Mouse (Mus musculus) embryo, embryonic 10 days (tissue): ENCODE measurements around the gene Twsg1.

ENCODE experiments used
- DNase-seq: peaks from one replicate; pipeline ENCODE4 v3.0.0-alpha.2; 2015; ENCODE audit warnings: low spot score

Gene Twsg1

DNA sequence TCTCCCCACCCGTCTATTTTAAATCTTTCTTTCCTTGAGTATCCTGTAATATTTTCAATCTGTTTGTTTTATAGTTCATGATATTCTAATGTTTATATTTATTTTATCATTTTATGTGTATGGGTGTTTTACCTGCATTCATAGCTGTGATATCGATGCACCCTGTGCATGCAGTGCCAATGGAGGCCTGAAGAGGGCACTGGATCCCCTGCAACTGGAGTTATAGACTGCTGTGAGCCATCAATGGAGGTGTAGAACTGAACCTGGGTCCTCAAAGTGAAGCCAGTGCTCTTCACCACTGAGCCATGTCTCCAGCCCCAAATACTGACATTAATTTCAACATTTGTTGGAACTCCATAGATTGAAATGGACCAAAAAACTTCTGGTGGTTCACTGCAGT, 17.3 kb downstream of the Twsg1 start:
- DNase-seq, result no peak

DNA sequence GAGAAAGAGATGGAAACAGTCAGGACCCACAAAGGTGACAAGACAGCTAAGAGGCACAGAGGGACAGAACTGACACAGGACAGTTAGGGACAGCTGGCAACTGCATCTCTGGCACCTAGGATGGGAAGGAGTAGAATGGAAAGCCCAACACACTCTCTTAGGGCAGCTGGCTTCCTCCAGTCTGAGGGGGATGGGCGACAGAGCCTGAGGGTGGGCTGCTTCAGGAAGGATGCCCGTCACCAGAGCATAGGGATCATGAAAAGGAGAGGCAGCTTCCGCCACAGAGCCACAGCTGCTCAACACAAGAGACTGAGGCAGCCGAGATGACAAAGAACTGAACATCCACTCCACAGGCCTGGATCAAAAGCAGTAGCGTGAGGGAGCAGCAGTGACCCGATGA, 19.5 kb downstream of the Twsg1 start:
- peak; percentile 48 for DNase-seq

DNA sequence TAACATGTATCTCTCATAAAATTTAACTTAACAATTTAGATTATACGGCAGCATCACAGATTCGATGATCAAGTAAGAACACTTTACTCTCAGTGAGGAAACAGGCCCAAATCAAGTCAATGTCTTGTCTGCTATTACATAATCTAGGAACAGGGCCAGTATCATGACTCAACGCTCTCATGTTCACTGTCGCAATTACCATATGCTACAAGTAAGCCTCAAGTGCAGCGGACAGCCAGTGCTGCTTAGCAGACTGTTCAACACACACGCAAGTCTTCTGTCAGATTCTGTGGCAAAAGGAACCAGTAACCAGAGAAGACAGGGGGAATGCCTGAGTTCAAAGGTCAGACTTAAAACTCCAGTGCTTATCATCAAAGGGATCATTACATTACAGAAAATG, 20.1 kb downstream of the Twsg1 start:
- no peak for DNase-seq

DNA sequence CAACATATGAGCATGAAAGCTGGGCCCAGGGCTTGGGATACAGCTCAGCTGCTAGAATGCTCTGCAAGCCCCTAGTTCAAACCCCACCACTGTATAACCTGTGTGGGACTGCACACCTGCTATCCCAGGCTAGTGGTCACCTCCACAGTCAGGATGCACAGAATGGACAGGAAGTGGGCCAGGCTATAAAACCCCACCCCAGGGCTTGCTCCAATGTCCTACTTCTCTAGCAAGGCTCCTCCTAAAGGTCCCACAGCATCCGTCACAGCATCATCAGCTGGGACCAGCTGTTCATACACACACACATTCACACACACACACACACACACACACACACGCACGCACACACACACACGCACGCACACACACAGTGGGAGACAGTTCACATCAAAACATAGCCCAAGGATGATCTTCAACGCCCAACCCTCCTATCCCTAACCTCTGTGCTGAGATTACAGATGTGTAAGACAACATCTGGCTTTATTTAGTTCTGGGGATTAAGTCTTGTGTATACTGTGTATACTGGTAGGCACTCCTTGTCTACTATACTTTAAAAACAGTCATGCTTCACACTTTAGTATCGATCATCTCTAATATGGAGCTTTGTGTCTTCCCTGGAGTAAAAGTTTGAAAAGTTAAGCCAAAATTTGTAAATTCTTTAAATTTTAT, 20.7 kb downstream of the Twsg1 start:
- no peak for DNase-seq

DNA sequence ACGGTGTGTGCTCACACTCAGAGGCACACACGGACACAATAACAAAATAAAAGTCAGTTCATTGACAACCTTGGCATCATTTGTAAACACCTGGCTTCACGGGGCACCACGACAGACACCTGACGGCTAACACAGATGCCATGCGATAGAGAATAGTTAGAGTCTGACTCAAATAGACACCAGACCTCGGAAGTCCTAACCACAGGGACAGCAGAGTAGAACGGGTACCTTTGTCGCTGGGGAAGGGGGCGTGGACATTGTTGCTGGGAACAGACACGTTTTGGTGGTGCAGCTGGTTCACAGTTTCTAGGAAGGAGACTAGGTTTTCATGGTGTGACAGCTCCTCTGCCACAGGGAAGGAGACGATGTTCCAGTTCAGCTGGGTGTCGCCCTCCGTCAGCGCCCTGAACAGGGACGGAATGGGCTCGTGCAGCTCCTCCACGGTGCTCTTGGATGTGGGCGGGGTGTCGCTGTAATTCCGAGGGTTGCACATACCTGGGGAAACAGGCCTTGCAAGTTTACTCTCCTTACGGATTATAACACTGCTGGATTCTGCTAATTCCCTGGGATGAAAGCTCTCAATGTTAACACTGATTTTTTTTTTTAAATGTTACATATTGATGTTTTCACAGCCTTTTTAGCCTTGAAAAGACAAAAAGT, 21.6 kb downstream of the Twsg1 start:
- no peak for DNase-seq

DNA sequence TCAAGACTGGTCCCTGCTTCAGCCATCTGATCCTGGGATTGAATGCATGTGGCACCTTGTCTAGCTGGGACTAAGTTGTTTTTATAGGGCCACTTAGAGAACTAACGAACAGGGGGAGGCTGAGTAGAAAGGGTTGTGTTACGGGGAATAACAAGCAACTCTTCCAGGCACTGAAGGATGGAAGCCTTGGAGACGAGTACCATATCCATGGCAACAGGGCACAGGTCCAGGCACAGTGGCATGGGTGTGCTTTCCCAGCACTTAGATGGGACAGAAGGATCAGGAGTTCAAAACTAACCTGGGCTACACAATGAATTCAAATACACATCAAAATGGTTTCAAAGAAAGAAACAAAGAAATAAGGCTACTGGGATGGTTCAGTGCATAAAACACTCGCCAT, 23.9 kb downstream of the Twsg1 start:
- DNase-seq, result no peak

DNA sequence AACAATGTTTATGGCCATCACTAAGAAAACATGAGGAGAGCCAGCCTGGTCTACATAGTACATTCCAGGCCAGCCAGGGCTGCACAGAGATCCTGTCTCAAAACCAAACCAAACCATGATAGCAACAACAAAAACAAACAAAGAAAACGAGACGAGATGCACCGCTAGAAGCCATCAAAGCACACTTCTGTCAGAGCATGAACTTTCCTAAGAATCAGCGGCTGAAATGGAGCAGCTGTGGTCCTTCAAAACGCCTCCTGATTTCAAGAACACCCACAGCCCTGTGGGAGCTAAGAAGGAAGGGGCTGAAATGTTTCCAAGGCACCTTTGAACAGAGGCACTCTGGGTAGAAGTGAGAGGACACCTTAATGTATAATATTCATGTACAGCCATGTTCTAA, 26.8 kb downstream of the Twsg1 start:
- DNase-seq, result no peak

DNA sequence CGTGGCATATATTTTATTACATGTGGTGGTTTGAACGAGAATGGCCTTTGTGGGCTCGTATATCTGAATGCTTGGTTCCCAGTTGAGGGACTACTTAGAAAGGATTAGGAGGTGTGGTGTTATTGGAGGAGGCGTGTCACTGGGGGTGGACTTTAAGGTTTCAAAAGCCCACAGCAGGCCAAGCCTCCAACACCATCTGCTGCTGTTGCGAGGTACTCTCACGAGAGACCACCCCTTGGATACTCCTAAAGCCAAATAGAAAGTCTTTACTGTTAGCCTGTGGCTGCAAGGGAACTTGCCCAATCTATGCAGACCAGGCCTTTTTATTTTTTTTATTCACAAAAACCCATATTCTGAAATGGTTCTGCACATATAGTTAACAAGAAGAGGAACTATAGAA, 29.1 kb downstream of the Twsg1 start:
- no peak for DNase-seq

DNA sequence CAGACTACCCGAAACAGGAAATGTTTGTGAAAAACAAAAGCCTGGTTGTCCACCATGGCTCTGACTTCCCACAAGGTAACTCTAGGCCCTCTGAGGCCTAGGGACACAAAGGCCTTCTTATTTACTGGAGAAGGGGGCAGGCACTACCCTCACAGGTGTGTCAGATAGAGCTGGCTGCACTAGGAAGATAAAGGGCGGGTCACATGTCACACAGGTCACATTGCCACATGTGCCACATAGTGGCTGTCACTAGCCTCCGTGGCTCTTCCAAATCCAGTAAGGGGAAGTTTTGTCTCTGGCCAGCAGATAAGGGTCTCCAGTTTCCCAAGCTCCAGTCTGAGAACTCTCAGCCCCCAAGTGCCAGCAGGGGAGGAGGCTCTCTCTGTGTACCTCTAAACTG, 31.8 kb downstream of the Twsg1 start:
- DNase-seq, result no peak

DNA sequence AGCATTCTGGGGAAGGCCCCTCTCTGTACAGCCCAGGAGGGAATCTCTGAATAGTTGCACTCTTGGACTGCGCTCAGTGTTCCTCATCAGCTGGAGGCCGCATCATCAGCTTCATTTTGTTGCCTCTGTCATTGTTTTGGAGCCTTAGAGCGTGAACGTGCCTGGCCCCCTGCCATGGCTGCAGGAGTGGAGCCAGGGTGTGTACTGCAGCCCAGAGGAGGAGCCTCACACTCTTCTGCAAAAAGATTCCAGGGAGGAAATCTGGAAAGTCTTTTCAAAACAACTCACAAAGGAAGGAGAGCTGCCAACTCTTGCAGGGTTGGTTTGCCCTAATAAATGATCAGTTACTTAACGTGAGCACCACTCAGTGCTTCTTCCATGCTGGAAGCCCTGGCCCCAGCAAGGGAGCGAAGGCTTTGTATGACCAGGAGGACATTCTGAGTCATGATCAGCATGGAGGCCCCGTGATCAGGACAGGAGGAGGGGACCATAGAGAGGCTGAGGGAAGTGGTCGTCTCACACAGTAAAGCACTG, 34.8 kb downstream of the Twsg1 start:
- DNase-seq, result no peak

DNA sequence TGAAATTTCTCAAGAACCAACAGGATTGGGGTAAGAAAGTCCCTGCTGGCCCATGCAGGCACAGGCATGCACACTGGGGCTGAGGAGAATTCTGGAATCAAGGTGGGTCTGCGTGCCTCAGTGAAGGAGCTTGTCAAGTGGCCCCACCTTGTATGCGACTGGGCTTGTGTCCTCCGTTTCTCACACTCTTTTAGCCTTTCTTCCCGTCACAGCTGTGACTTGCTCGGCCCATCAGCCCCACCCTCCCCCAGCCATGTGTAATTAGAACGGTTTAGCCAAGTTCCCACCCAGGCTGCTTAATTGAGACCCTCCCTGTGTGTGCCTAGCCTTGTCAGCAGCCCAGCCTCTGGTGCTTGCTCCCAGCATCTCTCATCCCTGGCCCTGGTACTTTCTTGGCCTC, 36.9 kb downstream of the Twsg1 start:
- no peak for DNase-seq

DNA sequence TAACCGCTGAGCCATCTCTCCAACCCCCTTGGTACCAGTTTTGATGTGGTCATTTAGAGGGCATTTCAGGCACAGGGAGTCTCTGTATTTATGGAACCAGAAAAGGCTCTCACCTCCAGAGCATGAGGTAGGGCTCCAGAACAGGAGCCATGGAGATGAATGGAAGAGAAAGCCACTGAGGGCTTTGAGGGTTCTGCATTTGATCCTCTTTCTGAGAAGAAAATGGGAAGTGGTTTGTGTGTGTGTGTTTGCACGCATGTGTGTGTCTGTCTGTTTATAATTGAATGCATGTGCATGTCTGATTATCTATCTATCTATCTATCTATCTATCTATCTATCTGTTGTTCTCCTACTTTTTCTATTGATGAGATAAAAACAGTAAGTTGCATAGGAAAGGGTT, 38.8 kb downstream of the Twsg1 start:
- DNase-seq, result no peak

DNA sequence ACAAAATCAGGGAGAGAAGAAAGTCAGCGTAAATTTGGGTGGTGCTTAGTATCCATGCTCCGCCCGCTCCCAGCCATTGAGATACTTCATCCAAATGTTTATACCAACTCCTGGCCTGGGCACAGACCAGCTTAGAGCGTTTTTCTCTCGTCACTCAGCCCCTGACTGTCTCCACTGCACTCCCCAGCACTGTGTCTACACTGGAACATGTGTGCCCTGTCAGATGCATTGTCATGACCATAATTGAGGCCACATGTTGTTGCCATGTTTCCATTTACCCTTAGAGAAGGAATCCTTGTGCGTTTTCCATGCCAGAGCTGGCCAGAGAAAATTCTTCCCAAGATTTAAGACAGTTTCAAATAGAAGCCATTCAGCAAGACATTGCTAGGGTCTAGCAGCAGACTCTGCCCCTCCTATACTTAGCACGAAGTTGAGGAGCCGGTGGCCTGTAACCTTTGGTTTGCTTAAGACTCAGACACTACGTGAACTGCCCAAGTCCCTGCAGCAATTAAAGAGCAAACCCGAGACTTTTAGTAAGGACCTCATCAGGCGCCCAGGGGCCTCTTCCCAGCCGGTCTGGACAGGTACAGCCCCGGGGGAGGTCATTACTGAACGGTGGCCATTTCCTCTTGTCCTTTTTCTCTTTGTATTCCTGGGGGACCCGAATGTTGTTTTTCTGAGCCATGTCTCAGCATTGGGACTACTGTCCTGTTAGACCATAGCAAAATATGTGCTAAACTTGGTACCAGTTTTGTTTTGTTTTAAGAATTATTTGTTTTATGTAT, 39.5 kb downstream of the Twsg1 start:
- no peak for DNase-seq

DNA sequence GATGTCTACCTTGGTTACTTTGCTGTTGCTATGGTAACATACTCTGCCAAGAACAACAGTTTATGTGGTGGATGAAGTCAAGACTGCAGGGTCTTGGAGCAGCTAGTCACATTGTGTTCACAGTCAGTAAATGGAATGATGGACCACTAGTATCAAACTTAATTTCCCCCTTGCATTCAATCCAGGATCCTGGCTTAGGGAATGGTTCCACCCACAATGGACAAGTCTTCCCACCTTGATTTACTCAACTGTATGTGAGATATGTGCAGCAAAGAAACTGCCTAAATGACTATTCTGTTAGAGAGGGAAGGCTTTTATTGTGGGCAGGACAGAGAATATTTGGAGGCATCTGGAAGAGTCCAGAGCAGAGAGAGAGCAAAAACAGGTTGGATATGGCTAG, 42.8 kb downstream of the Twsg1 start:
- no peak for DNase-seq

DNA sequence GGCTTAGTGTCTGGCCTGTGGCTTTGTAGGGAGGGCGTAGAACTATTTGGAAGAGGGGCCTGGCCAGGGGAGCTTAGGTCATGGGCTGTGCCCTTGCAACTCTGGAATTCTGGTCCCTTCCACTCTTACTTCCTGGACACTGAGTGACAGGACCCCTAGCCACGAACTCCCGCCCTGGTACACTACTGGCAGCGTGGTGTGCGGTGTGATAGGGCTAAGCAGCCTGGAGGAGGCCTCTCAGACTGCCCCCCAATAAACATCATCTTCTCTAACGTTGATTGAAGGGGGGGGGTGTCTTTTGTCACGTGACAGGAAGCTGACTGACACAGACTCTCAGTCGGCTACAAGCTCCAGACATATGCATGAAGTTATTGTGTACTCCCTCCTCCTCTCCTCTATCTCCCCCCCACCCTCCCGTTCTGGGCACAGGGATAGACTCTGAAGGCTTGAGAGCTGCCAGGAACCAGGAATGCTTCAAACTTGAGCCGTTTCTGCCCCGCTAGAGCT, 44.1 kb downstream of the Twsg1 start:
- no peak for DNase-seq

DNA sequence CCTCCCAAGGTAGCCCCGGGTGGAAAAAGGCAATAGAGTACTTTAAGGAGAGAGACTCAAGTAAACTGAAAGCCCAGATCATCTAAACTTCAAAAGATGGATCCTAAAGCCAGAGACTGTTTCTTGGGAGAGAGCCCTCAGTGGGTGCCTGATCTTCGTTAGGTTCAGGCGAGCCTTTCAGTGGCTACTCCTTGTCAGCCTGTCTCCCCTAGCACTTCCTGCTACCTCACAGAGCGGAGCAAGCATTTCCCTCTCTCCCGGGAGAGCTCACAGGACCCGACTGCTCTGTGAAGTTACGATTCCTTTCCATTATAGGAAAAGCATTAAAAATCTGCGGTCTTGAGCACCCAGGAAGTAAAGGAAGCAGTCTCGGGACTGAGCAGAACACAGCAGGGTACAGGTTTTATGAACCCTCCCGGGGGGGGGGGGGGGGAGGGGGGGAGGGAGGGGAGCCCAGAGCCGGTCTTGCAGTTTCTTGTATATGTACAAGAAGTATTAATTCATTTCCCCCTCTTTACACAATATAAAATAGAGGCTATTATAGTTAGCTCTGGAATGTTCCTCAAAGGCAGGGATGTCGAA, 44.6 kb downstream of the Twsg1 start:
- no peak for DNase-seq

DNA sequence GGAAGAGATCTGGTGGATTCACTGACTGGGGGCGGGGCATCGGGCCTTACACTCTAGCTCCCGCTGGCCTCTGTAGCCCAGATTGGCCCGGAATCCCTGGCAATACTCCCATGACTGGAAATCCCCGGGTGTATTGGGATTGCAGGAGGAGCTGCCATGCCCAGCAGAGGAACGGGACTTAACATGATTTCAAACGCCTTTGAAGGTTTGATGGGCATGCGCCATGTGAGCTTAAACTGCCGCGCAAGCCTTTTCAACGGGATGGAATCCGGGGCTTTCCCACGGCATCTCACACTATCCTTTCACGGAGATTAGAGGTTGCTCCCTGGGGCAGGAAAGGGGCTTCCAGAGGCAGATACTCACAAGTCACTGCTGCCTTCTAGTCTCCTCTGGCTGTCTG, 45.8 kb downstream of the Twsg1 start:
- no peak for DNase-seq

DNA sequence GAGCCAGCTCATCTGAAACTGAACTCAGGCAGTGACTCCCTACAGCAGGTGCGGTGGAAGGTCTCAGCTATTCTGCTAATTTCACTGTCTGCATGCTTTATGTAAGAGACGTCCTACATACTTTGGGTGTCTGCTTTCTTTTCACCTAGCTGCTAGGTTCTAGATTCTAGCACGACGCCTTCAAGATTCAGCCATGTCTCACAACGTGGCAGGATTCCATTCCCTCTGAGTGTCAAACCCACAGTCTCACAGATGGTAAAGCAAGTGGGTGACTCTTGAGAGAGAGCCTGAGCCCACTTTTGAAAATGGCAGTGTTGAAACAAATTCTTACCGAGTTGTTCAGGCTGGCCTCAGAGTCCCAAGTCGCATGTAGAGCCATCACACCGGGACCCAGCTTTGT, 47.2 kb downstream of the Twsg1 start:
- DNase-seq, result no peak

DNA sequence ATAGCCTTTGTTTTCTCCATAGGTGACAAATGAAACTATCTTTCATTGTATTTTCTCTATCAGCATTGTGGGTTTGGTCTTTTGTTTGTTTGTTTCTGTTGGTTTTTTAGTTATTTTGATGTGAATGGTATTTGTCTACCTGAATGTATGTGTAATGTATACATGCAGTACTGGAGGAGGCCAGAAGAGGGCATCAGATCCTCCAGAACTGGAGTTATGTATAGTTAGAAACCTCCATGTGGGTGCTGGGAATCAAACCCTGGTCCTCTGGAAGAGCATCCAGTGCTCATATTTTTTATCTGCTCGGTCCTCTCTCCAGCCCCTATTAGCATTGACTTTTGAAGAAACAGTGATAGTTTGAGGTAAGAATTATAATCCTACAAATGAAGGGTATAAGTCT, 48.0 kb downstream of the Twsg1 start:
- no peak for DNase-seq

DNA sequence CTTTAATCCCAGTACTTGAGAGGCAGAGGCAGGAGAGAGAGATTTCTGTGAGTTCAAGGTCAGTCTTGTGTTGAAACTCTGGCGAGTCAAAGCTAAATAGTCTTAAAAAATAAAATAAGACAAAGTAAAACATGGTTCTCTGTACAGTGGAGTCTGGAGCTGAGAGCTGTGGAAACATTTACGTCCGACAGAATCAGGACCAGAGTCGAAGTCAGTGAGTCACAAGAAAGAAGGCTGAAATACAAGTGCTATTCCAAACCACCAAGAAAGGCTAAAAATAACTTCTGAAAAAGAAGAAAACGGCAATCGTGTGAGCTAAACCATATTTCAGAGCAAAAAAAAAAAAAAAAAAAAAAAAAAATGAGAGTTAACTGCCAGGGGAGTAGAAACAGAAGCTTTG, 48.7 kb downstream of the Twsg1 start:
- DNase-seq, result no peak

DNA sequence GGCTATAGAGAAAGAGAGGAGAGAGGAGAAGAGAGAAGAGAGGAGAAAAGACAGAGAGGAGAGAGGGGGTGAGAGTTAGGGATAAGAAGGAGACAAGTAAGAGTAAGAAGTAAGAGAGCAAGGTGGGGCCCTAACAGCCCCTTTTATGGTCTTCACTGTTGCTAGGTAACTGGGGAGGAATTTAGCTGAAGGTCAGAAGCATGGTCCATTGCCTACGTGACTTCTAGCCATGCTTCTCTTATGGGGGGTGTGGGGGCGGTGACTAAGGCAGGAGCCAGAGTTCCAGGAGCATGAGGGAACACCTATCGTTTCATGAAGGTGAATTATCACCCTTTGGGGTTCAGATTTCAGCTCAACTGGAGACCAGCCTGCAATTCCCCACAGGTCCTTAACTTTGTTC, 55.0 kb downstream of the Twsg1 start:
- no peak for DNase-seq

DNA sequence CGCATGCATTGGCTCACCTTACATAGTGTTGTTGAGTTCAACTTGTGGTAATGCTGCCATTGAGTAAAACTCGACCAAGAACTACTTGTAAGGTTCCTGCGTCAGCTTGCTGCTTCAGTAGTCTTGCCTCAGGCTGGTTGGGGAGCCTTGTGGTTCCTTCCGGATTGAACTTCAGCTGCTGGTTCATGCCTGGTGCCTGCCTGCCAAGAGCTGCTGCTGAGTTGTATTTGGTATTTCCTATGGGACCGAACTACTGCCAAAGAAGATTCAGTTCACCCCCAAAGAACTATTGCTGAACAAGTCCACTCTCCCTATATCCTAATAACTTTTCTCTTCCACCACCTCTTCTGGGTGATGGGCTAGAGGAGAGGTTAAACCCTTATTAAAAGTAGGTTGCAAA, 61.5 kb downstream of the Twsg1 start:
- DNase-seq, result no peak

DNA sequence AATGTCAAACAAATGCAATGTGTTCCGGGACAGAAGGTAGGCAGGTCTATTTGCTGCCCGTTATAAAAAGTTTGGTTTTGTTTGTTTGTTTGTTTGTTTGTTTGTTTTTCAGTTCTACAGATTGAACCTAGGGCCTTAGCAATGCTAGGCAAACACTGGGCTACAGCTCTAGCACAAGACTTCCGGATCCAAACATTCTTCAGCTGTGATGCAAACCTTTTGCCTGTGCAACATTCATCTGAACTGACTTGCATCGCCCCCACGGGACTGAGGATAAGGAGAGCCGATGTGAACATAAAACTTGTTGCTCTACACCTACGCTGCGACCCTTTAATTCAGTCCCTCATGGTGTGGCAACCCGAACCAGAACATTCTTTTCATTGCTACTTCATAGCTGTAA, 64.5 kb downstream of the Twsg1 start:
- peak; percentile 27 for DNase-seq
